Mouse (Mus musculus): ENCODE data around the gene Fhl5.
"Not testable (repeated sequence)": the region's sequence is repeated elsewhere in the genome, so short reads cannot be mapped to it uniquely, and the experiment has no call there.

Fhl5 gene

DNA sequence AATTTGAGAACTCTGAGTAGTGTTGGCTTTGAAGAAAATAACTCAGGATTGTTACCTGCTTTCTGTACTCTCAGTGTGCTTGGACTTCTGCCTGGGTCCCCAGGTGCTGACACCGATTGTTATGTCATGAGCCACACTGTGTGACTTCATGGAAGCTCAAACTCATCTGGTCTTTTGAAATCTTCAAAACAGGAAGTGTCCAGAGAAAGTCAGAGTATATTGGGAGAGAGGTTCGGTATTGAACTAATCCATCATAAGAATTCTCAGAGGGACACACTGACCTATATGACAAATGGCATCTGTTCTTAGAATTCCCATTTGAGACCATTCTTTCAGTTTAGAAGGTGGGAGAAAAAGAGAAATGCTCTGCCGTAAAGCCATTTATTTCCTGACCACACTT, at the start of gene Fhl5:
Gene Fhl5, minus strand, starts transcription at position 101 of the 400 bp plus-strand sequence.
- DNase-seq (ENCODE audit: low spot score): no peak

- DNase-seq (ENCODE audit: low spot score): not testable (repeated sequence)
These were observed 42.3 kb upstream of the Fhl5 start for GRCm38 (mm10) chr4:25285002-25285401.

DNA sequence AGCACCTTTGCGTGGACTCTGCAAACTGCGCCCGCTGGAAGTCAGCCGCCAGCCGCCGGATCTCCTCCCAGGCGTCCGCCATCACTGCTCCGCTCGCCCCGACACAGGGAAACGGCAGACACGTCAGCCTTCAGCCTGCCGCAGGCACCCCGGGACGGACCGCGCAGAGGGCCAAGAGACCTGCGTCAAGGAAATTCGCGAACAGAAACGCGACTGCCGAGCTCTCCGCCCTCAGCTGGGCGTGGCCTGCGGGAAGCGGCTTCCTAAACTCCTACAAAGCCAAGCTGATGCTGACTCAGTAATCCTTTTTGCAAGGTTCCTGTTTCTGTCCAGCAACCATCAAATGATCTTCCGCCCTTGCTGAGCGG, 39.0 kb upstream of the Fhl5 start, which contains the start of gene Ufl1:
Gene Ufl1, minus strand, starts transcription at position 151 of the 368 bp plus-strand sequence.
- peak; percentile 91 for DNase-seq (ENCODE audit: low spot score)

DNA sequence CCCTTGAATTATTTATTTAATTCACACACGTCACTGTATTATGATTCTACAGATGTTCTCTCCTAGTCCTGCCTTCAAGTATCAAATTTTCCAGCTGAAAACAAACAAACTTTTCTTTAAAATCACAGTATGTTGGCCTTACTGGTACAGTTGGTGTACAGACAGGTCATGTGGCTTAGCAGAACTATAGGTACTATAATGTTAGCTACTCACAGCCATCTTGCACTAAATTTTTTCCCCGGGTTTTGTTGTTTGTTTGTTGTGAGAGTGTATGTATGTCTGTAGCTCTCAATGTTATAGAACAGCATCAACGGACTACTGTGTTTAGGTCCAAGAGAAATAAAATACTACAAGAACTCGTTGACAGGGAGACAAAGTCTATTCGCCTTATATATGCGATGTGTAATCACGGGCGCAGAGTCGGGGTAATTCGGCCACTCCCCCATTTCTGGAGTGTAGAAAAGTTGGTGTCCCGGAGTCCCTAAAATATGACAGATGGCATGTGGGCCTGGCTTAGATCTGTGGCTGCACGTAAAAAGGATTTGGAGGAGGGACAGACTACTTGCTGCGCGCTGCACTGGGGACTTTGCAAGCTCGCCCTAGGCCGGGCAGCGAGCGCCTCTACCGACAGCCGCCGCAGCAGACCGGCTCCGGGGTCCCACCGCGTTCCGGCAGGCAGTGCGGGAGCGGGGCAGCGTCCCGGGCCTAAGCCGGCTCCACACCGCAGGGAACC, 38.4 kb upstream of the Fhl5 start:
- peak; percentile 77 for DNase-seq (ENCODE audit: low spot score)

- DNase-seq (ENCODE audit: low spot score): no peak
These were observed 30.4 kb upstream of the Fhl5 start for GRCm38 (mm10) chr4:25272861-25273627.

GRCm38 (mm10) chr4:25271926-25272325, 29.2 kb upstream of the Fhl5 start:
- no peak for DNase-seq (ENCODE audit: low spot score)

GRCm38 (mm10) chr4:25267144-25267543, 24.5 kb upstream of the Fhl5 start:
- no peak for DNase-seq (ENCODE audit: low spot score)

GRCm38 (mm10) chr4:25257822-25258398, 15.2 kb upstream of the Fhl5 start:
- DNase-seq (ENCODE audit: low spot score): no peak

GRCm38 (mm10) chr4:25235663-25236062, 7.0 kb downstream of the Fhl5 start:
- DNase-seq (ENCODE audit: low spot score): not testable (repeated sequence)

DNA sequence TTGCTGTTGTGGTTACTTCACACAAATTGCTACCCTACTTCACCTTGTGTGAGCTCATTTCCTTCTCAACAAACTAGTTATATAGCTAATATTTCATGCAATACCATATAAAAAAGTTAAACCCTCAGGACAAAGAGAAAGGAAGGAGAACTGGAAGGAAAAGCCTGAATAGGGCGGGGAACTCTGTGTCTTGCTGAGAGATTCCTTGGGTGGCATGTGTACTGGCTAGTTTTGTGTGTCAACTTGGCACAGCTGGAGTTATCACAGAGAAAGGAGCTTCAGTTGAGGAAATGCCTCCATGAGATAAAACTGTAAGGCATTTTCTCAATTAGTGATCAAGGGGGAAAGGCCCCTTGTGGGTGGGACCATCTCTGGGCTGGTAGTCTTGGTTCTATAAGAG, 8.9 kb downstream of the Fhl5 start:
- not testable (repeated sequence) for DNase-seq (ENCODE audit: low spot score)

- no peak for DNase-seq (ENCODE audit: low spot score)
These were observed 10.1 kb downstream of the Fhl5 start for GRCm38 (mm10) chr4:25232546-25232945.

GRCm38 (mm10) chr4:25227527-25227926, 15.1 kb downstream of the Fhl5 start:
- no peak for DNase-seq (ENCODE audit: low spot score)

GRCm38 (mm10) chr4:25221927-25222326, 20.7 kb downstream of the Fhl5 start:
- DNase-seq (ENCODE audit: low spot score): no peak

- no peak for DNase-seq (ENCODE audit: low spot score)
These were observed 29.2 kb downstream of the Fhl5 start for GRCm38 (mm10) chr4:25213451-25213850.

GRCm38 (mm10) chr4:25206166-25206565, 36.5 kb downstream of the Fhl5 start:
- no peak for DNase-seq (ENCODE audit: low spot score)

DNA sequence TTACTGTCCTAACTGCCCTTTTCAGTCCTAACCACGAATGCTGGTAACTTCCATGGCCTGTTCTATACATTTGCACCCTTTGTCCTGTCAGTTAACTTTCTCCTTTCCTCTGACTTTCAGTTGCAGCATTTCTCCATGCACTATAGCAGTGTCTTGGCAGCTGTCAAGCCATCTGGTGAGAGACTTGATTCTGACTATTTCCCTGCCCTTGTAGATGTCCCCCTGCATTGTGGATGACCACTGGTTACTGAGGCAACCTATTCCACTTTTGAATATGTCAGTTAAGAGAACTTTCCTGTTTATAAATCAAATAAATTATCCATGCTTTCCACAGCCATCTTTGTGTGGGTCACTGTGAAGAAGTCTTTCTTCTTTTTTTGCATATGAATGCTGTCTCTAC, 45.4 kb downstream of the Fhl5 start:
- no peak for DNase-seq (ENCODE audit: low spot score)

DNA sequence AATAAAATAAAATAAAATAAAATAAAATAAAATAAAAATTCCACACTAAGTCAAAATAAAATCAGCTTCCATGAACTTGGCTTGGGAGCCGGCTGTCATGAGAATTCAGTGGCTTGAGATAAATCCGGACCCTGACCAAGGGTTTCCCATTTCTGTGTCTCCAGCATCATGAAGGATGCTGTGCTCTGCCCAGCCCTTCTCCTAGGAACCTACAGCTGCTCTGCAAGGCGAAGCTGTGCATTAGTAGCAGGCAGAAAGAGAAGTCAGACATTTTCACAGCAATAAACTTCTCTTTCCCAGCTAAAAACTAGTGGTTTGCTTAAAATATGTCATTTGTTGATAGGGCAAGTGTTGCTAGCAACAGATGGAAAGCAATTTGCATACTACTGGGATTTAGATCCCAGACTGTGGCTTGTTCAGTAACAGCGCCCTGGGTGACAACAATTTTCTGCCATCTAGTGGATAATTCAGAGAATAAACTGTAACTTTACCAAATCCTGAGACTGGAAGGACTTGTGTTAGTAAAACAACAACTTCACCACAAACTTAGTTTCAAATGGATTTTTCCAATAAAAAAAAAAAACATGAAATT, 63.0 kb downstream of the Fhl5 start:
- DNase-seq (ENCODE audit: low spot score): peak; percentile 44
